Mouse (Mus musculus) retina, adult 2 months (tissue): ENCODE measurements around the gene Ptgis.

ENCODE experiments used
- DNase-seq: peaks from one replicate; pipeline ENCODE4 v3.0.0-alpha.2; 2012; ENCODE audit warnings: low read depth, low spot score

The Ptgis gene

DNA sequence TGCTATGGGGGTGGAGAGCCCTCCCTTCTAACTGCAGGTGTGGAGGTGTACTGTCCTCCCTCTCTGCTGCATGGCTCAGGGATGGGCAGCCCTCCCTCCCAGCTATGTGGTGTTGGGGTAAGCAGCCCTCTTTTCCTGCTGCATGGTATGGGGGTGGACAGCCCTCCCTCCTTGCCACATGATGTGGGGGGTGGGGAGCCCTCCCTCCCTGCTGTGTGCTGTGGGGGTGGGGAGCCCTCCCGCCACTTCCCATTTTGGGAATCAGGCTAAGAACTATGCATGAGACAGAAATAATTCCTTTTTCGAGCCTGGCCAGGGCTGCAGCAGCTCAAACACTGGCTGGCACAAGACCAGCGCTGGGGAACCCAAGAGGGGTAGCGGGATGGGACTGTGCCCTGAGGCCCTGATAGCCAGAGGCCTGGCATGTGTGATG, 84.8 kb downstream of the Ptgis start:
- DNase-seq, result no peak

DNA sequence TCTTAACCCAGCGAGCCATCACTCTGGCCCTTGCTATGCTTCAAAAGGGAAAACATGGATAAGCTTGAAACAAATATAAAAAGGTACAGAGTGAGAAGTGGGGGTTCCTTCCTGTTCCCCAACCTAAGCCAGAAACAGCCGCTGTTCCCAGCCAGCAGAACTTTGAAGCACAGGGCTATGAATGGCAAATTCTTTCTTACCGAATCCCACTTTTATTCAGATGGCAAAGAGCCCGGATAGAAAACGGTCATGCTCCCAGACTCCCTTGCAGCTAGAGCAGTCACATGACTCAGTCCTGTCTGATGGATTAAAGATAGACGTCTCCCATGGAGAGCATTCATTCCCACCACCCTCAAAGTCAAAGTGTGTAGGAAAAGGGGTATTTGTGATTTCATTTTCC, 89.5 kb downstream of the Ptgis start:
- DNase-seq, result no peak

DNA sequence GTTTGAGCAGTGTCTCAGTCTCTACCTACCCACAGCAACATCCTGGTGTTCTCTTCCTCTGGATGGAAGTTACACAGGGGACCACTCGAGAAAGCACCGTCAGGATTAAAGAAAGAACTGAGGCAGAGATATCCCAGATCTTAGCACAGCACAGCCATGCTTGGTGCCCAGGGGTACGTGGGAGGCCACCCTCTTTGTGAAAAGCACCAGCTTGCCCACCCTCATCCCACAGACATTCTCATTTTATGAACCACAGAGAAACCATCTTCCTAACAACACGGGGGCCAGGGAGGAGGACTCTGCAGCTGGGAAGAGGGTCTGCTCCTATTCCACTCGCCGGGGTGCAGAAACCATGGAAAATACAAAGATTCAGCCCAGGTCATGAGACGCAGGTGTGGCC, 90.3 kb downstream of the Ptgis start:
- no peak for DNase-seq

DNA sequence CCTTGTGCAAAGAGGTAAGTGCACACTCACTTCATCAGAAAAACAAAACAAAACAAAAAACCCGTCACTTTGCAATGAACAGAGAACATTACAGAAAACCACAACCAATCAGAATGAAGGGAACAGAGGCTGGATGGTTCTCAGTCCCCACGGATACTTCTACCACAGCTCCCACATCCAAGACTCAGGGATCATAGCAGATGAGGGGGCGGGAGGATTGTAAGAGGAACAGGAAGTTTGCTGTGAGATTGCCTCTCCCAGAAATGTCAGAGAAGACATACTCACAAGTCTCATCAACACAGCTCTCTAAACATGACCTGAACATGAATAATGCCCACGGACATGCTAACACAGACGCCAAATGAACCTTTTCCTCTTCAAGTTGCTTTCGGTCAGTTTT, 91.4 kb downstream of the Ptgis start:
- no peak for DNase-seq

DNA sequence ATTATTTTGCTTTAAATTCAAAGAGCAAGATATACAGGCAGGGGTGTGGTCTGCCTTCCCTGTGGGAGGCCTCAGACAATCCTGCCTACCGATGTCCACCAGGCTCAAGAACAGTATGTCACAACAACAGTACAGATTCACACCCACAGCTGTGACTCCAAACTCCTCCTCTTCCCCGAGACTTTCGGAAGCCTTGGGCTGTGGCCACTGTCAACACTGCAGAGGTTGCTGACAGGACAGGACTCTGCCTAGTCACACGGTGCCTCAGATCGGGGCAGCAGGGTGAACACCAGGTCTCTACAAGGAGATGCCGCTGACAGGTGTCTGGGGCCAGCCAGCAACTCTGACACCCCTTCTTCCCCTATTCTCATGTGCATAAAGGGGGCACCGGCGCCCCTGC, 92.7 kb downstream of the Ptgis start:
- no peak for DNase-seq

DNA sequence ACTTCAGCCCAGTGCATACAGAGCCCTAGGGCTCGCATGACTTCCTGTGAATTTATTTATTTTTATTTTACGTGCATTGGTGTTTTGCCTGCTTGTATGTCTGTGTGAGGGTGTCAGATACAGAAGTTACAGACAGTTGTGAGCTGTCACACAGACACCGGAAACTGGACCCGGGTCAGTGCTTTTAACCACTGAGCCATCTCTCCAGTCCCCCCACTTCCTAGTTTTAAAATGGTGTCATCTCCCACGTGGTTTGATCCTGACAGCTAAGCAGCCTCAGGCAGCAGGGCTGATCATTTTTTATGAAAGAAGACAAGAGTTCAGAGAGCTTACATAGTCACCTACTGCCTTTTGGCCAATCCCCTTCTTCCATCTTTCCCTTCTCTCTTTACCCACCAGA, 94.5 kb downstream of the Ptgis start:
- no peak for DNase-seq

DNA sequence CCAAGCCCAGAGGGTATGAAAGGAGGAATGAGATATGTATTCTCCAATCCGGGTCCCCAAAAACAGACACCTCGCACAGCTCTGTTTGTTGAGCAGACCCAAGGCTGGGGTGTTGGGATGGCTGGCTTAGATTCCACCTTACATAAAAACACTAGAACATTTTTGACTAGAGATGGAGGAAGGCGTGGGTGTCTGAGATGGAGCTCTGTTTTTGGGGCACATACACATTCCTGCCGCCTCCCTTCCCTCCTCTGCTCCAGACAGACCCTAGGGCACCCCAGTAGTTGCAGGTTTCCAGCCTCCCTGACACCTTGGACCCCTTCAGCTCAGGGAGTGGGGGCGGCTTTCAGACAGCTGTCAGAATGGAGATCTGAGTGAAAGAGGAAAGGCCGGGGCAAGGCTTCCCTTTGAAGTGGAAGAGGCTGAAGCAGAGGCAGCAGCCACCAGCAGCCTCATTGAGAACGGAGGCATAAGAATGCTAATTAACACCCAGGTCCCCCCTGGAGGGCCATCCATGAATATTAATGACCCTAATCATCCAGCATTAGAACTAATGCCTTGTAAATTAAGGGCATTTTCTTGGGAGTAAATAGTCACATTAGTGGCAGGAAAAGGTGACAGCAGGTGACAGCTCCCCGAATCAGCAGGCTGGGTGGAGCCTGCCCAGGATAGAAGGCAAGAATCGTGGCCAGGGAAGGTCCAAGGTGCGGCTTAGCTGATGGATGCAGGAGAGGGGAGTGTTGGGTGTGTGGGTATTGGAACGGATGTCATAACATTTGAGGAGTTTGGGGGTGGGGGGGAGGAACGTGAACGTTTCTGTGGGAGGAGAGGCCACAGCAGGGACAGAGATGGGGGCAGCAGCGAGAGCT, 95.7 kb downstream of the Ptgis start:
- no peak for DNase-seq

DNA sequence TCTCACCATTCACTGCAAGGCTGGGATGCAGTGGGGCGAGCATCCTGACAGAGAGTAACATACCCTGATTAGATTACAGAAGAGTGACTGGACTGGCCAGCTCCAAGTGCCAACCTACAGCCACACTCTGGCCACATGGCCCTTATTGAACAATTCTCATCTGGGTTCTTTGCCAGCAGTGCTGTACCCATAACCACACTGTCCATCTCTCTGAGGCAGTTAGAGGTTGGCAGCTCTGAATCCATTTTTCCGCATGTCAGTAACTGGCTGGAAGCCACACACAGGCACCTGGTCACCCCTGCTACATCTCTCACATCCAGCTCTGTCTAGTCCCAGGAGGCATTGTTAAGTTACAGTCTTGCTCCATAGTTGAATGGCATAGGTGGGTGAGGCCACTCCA, 96.5 kb downstream of the Ptgis start:
- DNase-seq, result no peak

DNA sequence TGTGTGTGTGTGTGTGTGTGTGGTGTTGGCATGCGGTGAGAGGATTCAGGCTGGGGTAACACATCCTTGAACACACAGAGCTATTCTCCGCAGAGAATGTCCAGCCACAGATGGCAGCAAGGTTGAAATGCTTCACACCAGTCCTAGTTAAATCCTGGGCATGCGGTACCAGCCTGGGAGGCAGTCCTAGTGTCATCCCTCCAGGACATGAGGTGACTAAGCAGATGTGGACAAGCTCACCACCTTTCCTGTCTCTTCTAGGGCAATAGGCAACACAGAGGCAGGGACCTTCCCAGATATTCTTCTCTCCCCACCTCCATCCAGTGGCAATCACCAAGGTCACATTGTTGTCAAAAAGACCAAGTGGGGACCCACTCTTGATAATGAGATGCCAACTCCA, 98.1 kb downstream of the Ptgis start:
- DNase-seq, result no peak

DNA sequence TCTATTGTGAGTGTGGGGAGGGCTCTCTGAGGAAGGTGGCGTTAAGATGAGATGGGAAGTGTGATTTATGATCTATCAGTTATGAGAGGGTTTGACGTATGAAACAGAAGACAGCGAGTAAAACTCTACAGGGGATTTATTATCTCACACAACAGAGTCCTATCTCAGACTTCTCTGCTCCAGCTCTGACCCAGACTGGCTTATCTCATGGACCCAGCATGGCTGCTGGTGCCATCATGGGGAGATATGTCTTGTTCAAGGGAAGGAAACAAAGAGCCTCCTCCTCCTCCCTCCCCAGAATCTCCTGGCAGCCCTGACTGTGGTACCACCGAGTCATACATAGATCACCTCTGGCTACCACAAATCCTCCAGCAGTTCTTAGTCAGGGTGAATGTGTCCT, 98.6 kb downstream of the Ptgis start:
- DNase-seq, result no peak
